Mouse (Mus musculus) MEL (cell line): ENCODE measurements around the gene P3h2.

Experiments
- CTCF ChIP-seq, 3 experiments: IDR thresholded peaks in 2 of 3; conservative IDR thresholded peaks in 1 of 3; 2 replicates each; pipeline ENCODE4 v1.5.1; 2011 to 2012; ENCODE audit warnings: low read length in 3 of 3, low read depth in 2 of 3, mild to moderate bottlenecking in 2 of 3, improper control_type of control experiment in 1 of 3, inconsistent platforms in 1 of 3, mixed read lengths in 1 of 3, moderate library complexity in 1 of 3; ENCODE audit not compliant: control insufficient read depth in 1 of 3, insufficient read depth in 1 of 3, poor library complexity in 1 of 3, severe bottlenecking in 1 of 3
- GATA1 ChIP-seq: IDR thresholded peaks from 2 replicates; pipeline ENCODE4 v1.6.1; 2011; ENCODE audit warnings: low read depth, low read length, improper control_type of control experiment
- HCFC1 ChIP-seq: IDR thresholded peaks from 2 replicates; pipeline ENCODE4 v1.6.1; 2012; ENCODE audit warnings: low read depth, mild to moderate bottlenecking, inconsistent platforms, low read length, improper control_type of control experiment, moderate library complexity
- NRF1 ChIP-seq: IDR thresholded peaks from 2 replicates; pipeline ENCODE4 v1.6.1; 2014; ENCODE audit warnings: low read depth, mild to moderate bottlenecking, inconsistent platforms, low read length, improper control_type of control experiment, moderate library complexity; ENCODE audit not compliant: poor library complexity, insufficient read depth, severe bottlenecking
- POLR2A ChIP-seq, 2 experiments: IDR thresholded peaks; 2 replicates each; pipeline ENCODE4 v1.6.1; 2011 to 2012; ENCODE audit warnings: low read length in 2 of 2, mild to moderate bottlenecking in 2 of 2, control low read depth in 1 of 2, improper control_type of control experiment in 1 of 2, low read depth in 1 of 2, moderate library complexity in 1 of 2; ENCODE audit not compliant: control insufficient read depth in 1 of 2, insufficient read depth in 1 of 2, poor library complexity in 1 of 2
- POLR2AphosphoS5 ChIP-seq: IDR thresholded peaks from 2 replicates; pipeline ENCODE4 v1.6.1; 2012; ENCODE audit warnings: low read depth, borderline replicate concordance, mild to moderate bottlenecking, inconsistent platforms, low read length, moderate library complexity, mixed read lengths
- TBP ChIP-seq: IDR thresholded peaks from 2 replicates; pipeline ENCODE4 v1.8.0; 2011; ENCODE audit warnings: low read depth, low read length, improper control_type of control experiment
- ZC3H11A ChIP-seq: IDR thresholded peaks from 2 replicates; pipeline ENCODE4 v1.6.1; 2012; ENCODE audit warnings: low read depth, mild to moderate bottlenecking, inconsistent platforms, low read length, improper control_type of control experiment
- ZKSCAN1 ChIP-seq: IDR thresholded peaks from 2 replicates; pipeline ENCODE4 v1.6.1; 2012; ENCODE audit warnings: low read depth, mild to moderate bottlenecking, inconsistent platforms, low read length, improper control_type of control experiment, moderate library complexity
- ZMIZ1 ChIP-seq: IDR thresholded peaks from 2 replicates; pipeline ENCODE4 v1.6.1; 2012; ENCODE audit warnings: low read depth, mild to moderate bottlenecking, inconsistent platforms, low read length, improper control_type of control experiment, moderate library complexity

- TF ChIP-seq CTCF (IDR thresholded peaks at IDR 0.05 in 2 of 3, conservative IDR thresholded peaks at IDR 0.05 in 1 of 3; ENCODE audit: control insufficient read depth in 1 of 3, insufficient read depth in 1 of 3, low read depth in 2 of 3, low read length in 3 of 3, poor library complexity in 1 of 3, severe bottlenecking in 1 of 3) (no peak), HCFC1 (no peak), POLR2AphosphoS5 (no peak), ZMIZ1 (no peak), TBP (no peak), NRF1 (no peak), POLR2A (IDR thresholded peaks at IDR 0.05; ENCODE audit: control insufficient read depth in 1 of 2, insufficient read depth in 1 of 2, low read depth in 1 of 2, low read length in 2 of 2, poor library complexity in 1 of 2) (no peak), GATA1 (no peak), ZKSCAN1 (no peak), ZC3H11A (no peak)
Measured at GRCm38 (mm10) chr16:26003261-26003660, 102.3 kb downstream of the P3h2 start.
